Mouse (Mus musculus): Measurements from ENCODE around the gene Amh.
A peak's percentile ranks its signal among the peaks of the same experiment; 100 is the strongest.
"Not testable (repeated sequence)": the region's sequence is repeated elsewhere in the genome, so short reads cannot be mapped to it uniquely, and the experiment has no call there.

The Amh gene

GRCm38 (mm10) chr10:80828587-80828986, 23.5 kb downstream of the Amh start:
- not testable (repeated sequence) for DNase-seq (ENCODE audit: low spot score)

- no peak for DNase-seq (ENCODE audit: low spot score)
Measured at GRCm38 (mm10) chr10:80829359-80830278, 24.6 kb downstream of the Amh start.

- DNase-seq (ENCODE audit: low spot score), result no peak
Measured at GRCm38 (mm10) chr10:80831136-80831535, 26.1 kb downstream of the Amh start.

GRCm38 (mm10) chr10:80832818-80833217, 27.8 kb downstream of the Amh start:
- DNase-seq (ENCODE audit: low spot score), result no peak

GRCm38 (mm10) chr10:80835617-80836016, 30.6 kb downstream of the Amh start:
- no peak for DNase-seq (ENCODE audit: low spot score)

GRCm38 (mm10) chr10:80836949-80837379, 31.9 kb downstream of the Amh start:
- DNase-seq (ENCODE audit: low spot score), result no peak

- DNase-seq (ENCODE audit: low spot score), result no peak
Measured at GRCm38 (mm10) chr10:80837827-80838226, 32.8 kb downstream of the Amh start.

GRCm38 (mm10) chr10:80838346-80838912, 33.4 kb downstream of the Amh start:
- no peak for DNase-seq (ENCODE audit: low spot score)

GRCm38 (mm10) chr10:80839848-80840247, 34.8 kb downstream of the Amh start:
- no peak for DNase-seq (ENCODE audit: low spot score)

- no peak for DNase-seq (ENCODE audit: low spot score)
Measured at GRCm38 (mm10) chr10:80841685-80842084, 36.6 kb downstream of the Amh start.

GRCm38 (mm10) chr10:80842334-80842733, 37.3 kb downstream of the Amh start:
- DNase-seq (ENCODE audit: low spot score), result no peak

- no peak for DNase-seq (ENCODE audit: low spot score)
Measured at GRCm38 (mm10) chr10:80843087-80843930, 38.3 kb downstream of the Amh start.

- no peak for DNase-seq (ENCODE audit: low spot score)
Measured at GRCm38 (mm10) chr10:80843931-80844547, 39.0 kb downstream of the Amh start, which contains the start of gene Lingo3. Lingo3 (minus strand) TSS chr10:80844039.

GRCm38 (mm10) chr10:80845055-80845693, 40.1 kb downstream of the Amh start:
- DNase-seq (ENCODE audit: low spot score), result no peak

GRCm38 (mm10) chr10:80845732-80846131, 40.7 kb downstream of the Amh start:
- no peak for DNase-seq (ENCODE audit: low spot score)

- no peak for DNase-seq (ENCODE audit: low spot score)
Measured at GRCm38 (mm10) chr10:80848571-80848970, 43.5 kb downstream of the Amh start.

GRCm38 (mm10) chr10:80854913-80855748, 50.1 kb downstream of the Amh start, which contains the start of the genes Lsm7 and Sppl2b:
Lsm7 (minus strand) TSS chr10:80855209.
Sppl2b (plus strand) TSS chr10:80855275.
- DNase-seq (ENCODE audit: low spot score), result peak; percentile 99

- no peak for DNase-seq (ENCODE audit: low spot score)
Measured at GRCm38 (mm10) chr10:80855749-80856073, 50.7 kb downstream of the Amh start.

- no peak for DNase-seq (ENCODE audit: low spot score)
Measured at GRCm38 (mm10) chr10:80856267-80856666, 51.2 kb downstream of the Amh start.

- no peak for DNase-seq (ENCODE audit: low spot score)
Measured at GRCm38 (mm10) chr10:80856908-80857307, 51.9 kb downstream of the Amh start.
